Mouse (Mus musculus): Measurements from ENCODE around the gene Jkamp. TPM values are rescaled to one million over a fixed set of nuclear protein-coding genes. Genes with fewer than 3 reads are reported as not detected.
"Not testable (repeated sequence)": the region's sequence is repeated elsewhere in the genome, so short reads cannot be mapped to it uniquely, and the experiment has no call there.

The Jkamp gene
- 63.0 and 68.5 TPM in 2 replicates for polyA plus RNA-seq (2016; fragmentation: Nextera tagmentation; extraction: Ambion mirVana)

DNA sequence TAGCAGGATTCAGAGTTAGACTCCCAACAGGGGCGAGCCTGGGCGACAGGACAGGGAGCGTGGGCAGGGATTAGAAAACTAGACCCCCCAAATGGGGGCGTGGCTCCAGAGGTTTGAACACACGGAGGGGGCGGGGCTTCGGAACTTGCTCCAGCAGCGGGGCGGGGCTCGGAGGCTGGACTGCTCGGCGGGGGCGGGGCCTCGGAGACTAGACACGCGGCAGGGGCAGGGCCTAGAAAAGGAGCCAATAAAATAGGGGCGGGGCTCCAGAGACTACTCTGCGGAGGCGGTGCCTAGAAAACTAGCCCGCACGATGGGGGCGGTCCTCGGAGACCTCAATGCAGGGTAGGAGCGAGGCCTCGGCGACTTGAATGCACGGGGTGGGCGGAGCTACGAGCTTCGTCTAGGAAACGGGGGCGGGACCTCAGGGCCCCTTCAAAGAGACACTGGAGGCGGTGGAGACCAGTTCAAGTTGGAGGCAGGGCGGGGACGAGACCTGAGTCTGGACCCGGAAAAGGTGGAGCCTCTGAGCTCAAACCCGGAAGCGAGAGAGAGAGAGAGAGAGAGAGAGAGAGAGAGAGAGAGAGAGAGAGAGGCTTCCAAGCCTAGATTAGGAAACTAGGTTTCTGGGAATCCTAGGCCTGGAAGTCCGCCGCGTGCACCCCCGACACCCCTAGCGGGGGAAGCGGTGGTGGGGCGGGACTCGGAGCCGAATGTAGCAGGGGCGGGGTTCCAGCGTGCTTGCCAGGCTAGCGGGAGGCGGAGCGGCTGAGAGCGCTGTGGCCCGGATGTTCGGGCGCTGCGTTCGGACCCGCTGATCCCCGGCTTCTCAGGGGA is at the start of gene Jkamp, which contains the start of gene L3hypdh:
Gene Jkamp, plus strand, starts transcription at position 261 of the 837 bp plus-strand sequence.
Gene L3hypdh, minus strand, starts transcription at position 111 of the 837 bp plus-strand sequence.
- no peaks in the 10 kb centered on the region for H3K9me3 ChIP-seq (replicated peaks)
- ATAC-seq (ENCODE audit: insufficient number of reproducible peaks, low FRiP score): peak; percentile 96
- peak within 1 kb of the TSS; percentile 73 for H3K4me2 ChIP-seq
- H3K27me3 ChIP-seq (replicated peaks): no peaks in the 10 kb centered on the region
- peak within 1 kb of the TSS; percentile 93 for H3K27ac ChIP-seq (ENCODE audit: poor library complexity, severe bottlenecking)
- H3K4me1 ChIP-seq (replicated peaks): peaks cover 26% of the 10 kb centered on the region
- 3% methylated on average over 60 of the region's 60 CpGs for WGBS
- peak within 1 kb of the TSS; percentile 78 for H3K9ac ChIP-seq
- peaks cover 7% of the 10 kb centered on the region for H3K36me3 ChIP-seq
- H3K4me3 ChIP-seq: peak within 1 kb of the TSS; percentile 67

DNA sequence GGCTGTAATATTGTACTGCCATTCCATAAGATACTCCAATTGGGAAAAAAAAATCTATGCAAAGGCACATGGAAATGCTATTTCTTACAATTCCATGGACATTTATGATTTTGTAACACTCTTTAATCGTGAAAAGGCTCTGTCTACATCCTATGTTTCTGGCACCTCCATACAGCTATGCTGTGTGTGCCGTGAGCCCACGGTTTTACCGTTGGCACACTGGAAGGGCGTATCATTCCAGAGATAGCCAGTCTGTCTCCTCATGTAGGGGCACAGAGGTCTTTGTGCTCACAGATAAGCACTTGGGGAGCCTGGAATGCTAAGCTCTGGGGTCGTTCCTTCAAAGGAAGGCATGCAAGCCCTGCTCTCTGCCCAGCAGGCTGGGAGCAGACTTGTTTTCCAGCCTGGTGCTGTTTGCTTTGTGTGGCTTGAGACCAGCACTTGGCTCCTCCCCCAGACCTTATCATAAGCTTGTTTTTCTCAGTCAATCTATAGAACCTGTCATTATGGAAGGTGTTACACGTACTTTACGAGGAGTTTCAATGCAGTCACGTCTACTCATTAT is 49.2 kb upstream of the Jkamp start:
- Histone ChIP-seq H3K27ac (ENCODE audit: poor library complexity, severe bottlenecking) (peak overlapping the region; percentile 77), H3K9ac (no peak overlapping the region; the same call in 1 of the 2 replicates), H3K36me3 (no peaks in the 10 kb centered on the region), H3K4me3 (no peak overlapping the region), H3K4me2 (no peak overlapping the region), H3K9me3 (replicated peaks) (peaks cover 4% of the 10 kb centered on the region; the same call in 1 of the 2 replicates), H3K27me3 (replicated peaks) (no peaks in the 10 kb centered on the region), H3K4me1 (replicated peaks) (peaks cover 41% of the 10 kb centered on the region)
- WGBS: 14% methylated on average over 9 of the region's 9 CpGs
- 0 out of 2 replicates have a peak, but pooled peaks have one; percentile 57 for ATAC-seq (ENCODE audit: insufficient number of reproducible peaks, low FRiP score)

DNA sequence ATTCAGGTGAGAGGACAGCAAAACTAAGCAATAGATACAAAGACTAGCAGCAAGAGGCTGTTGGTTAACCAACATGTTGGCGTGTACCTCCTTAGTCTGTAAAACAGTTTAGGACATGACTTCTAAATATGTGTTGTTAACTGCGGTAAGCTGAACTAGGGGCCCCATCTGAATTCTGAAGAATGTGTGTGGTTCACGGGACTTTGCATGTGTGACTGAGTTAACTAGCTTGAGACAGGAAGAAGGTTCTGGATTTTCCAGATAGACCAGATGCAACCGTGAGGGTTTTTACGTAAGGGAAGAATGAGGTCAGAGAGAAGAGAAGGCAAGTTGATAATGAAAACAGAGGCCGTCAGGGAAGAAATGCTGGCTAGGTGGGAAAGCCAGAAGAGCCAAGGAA is 48.3 kb upstream of the Jkamp start:
- H3K27ac ChIP-seq (ENCODE audit: poor library complexity, severe bottlenecking): peak overlapping the region; percentile 77; the same call in 1 of the 2 replicates
- H3K9me3 ChIP-seq (replicated peaks): peaks cover 4% of the 10 kb centered on the region; the same call in 1 of the 2 replicates
- ATAC-seq (ENCODE audit: insufficient number of reproducible peaks, low FRiP score): no peak
- H3K9ac ChIP-seq: no peak overlapping the region
- H3K4me3 ChIP-seq: no peak overlapping the region
- 56% methylated on average over 6 of the region's 6 CpGs for WGBS
- no peaks in the 10 kb centered on the region for H3K27me3 ChIP-seq (replicated peaks)
- no peaks in the 10 kb centered on the region for H3K36me3 ChIP-seq
- H3K4me1 ChIP-seq (replicated peaks): peaks cover 35% of the 10 kb centered on the region
- H3K4me2 ChIP-seq: no peak overlapping the region

DNA sequence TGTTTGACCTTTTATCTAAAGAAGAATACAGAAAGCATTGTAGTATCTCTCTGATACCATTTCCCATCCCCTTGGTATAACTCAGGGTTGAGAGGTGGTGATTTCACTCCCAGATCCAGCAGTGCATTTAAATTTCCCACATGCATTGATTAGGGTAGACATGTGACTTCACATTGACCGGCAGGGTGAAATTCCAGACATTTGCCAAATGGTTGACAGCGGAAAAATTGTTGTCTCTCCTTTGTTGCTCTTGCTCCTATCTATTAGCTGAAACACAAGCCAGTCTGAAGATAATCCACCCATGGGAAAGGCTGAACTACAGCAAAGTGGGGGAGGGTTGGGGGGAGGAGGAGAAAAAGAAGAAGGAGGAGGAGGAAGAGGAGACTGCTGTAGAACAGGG is 46.5 kb upstream of the Jkamp start:
- Histone ChIP-seq H3K27me3 (replicated peaks) (no peaks in the 10 kb centered on the region), H3K27ac (ENCODE audit: poor library complexity, severe bottlenecking) (no peak overlapping the region), H3K9me3 (replicated peaks) (peaks cover 4% of the 10 kb centered on the region; the same call in 1 of the 2 replicates), H3K4me1 (replicated peaks) (peaks cover 35% of the 10 kb centered on the region), H3K4me2 (no peak overlapping the region), H3K9ac (no peak overlapping the region), H3K36me3 (no peaks in the 10 kb centered on the region), H3K4me3 (no peak overlapping the region)
- 15% methylated on average over 2 of the region's 2 CpGs for WGBS
- ATAC-seq (ENCODE audit: insufficient number of reproducible peaks, low FRiP score): no peak

DNA sequence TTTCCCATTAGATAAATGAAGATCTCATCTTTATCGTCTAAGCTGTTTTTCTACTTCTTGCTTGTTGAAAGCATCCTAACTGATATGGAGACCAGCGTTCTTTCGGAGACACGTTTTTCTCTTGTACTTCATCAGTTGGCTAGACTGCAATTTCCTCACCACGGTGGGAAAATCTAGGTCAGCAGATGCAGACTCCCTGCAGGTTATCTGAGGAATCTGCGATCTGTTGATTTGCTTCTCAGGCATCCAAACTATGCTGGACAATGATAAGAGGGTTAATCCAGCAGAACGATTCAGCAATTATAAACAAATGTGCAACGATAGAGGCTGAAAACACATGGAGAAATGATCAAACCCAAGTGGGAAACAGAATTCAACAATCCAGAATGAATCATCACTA is 45.9 kb upstream of the Jkamp start:
- no peak overlapping the region for H3K4me3 ChIP-seq
- no peak overlapping the region for H3K9ac ChIP-seq
- 0 out of 2 replicates have a peak overlapping the region, but pooled peaks have one; percentile 13 for H3K27ac ChIP-seq (ENCODE audit: poor library complexity, severe bottlenecking)
- peaks cover 35% of the 10 kb centered on the region for H3K4me1 ChIP-seq (replicated peaks)
- 22% methylated on average over 8 of the region's 8 CpGs for WGBS
- no peak for ATAC-seq (ENCODE audit: insufficient number of reproducible peaks, low FRiP score)
- H3K27me3 ChIP-seq (replicated peaks): no peaks in the 10 kb centered on the region
- H3K36me3 ChIP-seq: no peaks in the 10 kb centered on the region
- H3K4me2 ChIP-seq: no peak overlapping the region
- H3K9me3 ChIP-seq (replicated peaks): peaks cover 4% of the 10 kb centered on the region; the same call in 1 of the 2 replicates

DNA sequence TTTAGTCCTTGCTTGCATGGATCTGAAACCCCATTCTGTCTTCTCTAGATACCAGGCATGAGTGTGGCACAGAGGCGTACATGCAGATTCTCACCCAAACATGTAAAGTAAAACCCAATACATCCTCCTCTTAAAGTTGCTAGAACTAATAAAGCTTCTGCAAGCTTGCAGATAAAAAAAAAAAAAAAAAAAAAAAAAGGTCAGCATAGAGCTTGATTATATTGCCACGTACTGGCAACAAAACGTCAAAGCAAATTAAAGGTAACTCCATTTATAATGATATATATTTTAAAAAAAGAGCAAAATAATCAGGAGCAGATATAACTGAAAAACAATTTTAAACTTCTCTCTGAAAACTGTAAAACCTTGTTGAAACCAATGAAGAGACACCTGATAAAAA is 44.2 kb upstream of the Jkamp start:
- Histone ChIP-seq H3K36me3 (no peaks in the 10 kb centered on the region), H3K9ac (no peak overlapping the region), H3K9me3 (replicated peaks) (peaks cover 9% of the 10 kb centered on the region; the same call in 1 of the 2 replicates), H3K27ac (ENCODE audit: poor library complexity, severe bottlenecking) (no peak overlapping the region), H3K4me2 (no peak overlapping the region), H3K4me1 (replicated peaks) (peaks cover 33% of the 10 kb centered on the region), H3K4me3 (no peak overlapping the region), H3K27me3 (replicated peaks) (no peaks in the 10 kb centered on the region)
- ATAC-seq (ENCODE audit: insufficient number of reproducible peaks, low FRiP score): no peak
- 86% methylated on average over 3 of the region's 3 CpGs for WGBS

DNA sequence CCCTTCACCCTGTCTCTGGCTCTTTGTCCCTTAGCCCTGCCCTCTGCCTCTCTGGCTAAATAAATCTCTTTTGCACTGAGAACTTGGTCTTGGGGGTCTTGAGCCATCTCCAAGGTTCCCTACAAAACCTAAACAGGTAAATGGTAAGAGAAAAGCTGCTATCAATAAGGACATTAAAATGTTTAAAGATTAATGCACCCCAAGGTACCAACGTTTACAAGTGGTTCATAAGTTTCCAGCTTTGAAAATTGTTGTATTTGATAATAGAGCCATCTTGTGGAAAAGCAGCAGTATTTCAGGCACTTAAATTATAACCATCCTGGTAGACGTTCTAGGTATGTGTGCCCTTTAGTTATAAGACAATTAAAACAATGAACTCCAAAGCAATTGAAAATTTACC is 37.9 kb upstream of the Jkamp start:
- H3K9ac ChIP-seq: no peak overlapping the region
- WGBS: 6% methylated on average over 2 of the region's 2 CpGs
- no peak overlapping the region for H3K4me2 ChIP-seq
- no peaks in the 10 kb centered on the region for H3K27me3 ChIP-seq (replicated peaks)
- no peak overlapping the region for H3K4me3 ChIP-seq
- no peak overlapping the region for H3K27ac ChIP-seq (ENCODE audit: poor library complexity, severe bottlenecking)
- 0 out of 2 replicates have a peak, but pooled peaks cover 2% of the 10 kb centered on the region for H3K4me1 ChIP-seq (replicated peaks)
- no peak for ATAC-seq (ENCODE audit: insufficient number of reproducible peaks, low FRiP score)
- H3K36me3 ChIP-seq: no peaks in the 10 kb centered on the region
- peaks cover 9% of the 10 kb centered on the region; the same call in 1 of the 2 replicates for H3K9me3 ChIP-seq (replicated peaks)

DNA sequence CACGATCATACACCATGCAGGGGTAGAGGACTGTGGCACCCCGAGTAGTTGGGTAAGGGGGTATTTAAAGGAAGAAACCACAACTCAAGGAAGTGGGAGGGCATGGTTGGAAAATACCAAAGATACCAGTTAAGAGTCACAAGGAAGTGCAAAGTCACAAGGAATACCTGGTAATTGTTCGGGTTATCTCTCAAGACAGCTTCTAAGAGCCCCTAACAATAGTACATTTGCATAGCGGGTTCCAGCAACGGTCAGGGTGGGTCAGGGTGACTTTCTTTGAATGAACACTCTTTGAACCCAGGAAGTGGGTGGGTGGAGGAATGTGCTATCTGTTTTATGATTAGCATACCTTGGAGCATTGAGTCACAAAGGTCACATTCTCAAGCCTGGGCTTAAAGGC is 35.2 kb upstream of the Jkamp start:
- H3K9me3 ChIP-seq (replicated peaks); H3K4me2 ChIP-seq; H3K9ac ChIP-seq; ATAC-seq (ENCODE audit: insufficient number of reproducible peaks, low FRiP score); H3K27me3 ChIP-seq (replicated peaks); H3K27ac ChIP-seq (ENCODE audit: poor library complexity, severe bottlenecking); H3K4me1 ChIP-seq (replicated peaks); H3K4me3 ChIP-seq; H3K36me3 ChIP-seq: not testable (repeated sequence)
- WGBS: 83% methylated on average over 5 of the region's 5 CpGs

DNA sequence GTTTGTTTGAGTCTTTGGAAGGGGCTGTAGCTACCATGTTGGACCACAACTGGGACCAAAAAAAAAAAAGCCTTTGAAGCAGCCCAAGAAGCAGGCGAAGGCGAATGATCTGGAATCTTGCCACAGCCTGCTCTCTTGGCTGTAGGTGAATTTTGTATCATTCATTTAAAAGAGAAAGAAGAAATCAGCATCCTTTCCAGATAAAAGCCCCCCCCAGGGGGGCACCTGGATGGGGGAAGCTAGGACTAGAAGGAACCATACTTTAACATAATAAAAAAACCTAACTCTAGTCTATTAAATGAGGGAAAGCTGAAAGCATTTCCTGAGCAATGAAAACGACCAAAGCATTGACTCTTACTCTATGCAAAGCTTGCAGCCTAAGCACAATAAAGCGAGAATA is 34.6 kb upstream of the Jkamp start:
- ATAC-seq (ENCODE audit: insufficient number of reproducible peaks, low FRiP score): no peak

DNA sequence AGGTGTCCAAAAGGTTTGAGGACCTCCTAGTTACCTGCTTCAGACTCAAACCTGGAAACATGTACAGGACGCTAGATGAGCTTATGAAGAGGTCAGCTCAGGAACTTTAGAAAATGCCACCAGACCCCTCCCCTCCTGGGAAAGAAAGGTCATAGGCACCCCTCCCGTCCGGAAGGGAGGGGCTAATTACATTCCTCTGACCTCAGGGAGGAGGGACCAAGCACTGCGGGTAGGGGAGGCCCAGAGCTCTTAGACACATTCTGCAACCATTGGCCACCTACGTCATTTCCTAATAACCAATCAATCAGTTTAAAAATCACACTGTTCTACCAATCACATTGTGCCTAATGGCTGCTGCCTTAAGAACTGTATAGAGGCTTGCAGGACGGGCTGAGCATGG is 32.8 kb upstream of the Jkamp start:
- Histone ChIP-seq H3K27me3 (replicated peaks) (no peaks in the 10 kb centered on the region), H3K4me3 (no peak overlapping the region), H3K4me1 (replicated peaks) (no peaks in the 10 kb centered on the region), H3K9ac (no peak overlapping the region), H3K27ac (ENCODE audit: poor library complexity, severe bottlenecking) (no peak overlapping the region), H3K9me3 (replicated peaks) (peaks cover 5% of the 10 kb centered on the region; the same call in 1 of the 2 replicates), H3K4me2 (no peak overlapping the region), H3K36me3 (no peaks in the 10 kb centered on the region)
- ATAC-seq (ENCODE audit: insufficient number of reproducible peaks, low FRiP score): no peak
- 73% methylated on average over 6 of the region's 6 CpGs for WGBS

More for the DNA sequence above, 34.6 kb upstream of the Jkamp start:
- H3K4me2 ChIP-seq: no peak overlapping the region
- no peaks in the 10 kb centered on the region for H3K36me3 ChIP-seq
- H3K9ac ChIP-seq: no peak overlapping the region
- H3K27ac ChIP-seq (ENCODE audit: poor library complexity, severe bottlenecking): no peak overlapping the region
- no peaks in the 10 kb centered on the region for H3K27me3 ChIP-seq (replicated peaks)
- 0 out of 2 replicates have a peak, but pooled peaks cover 2% of the 10 kb centered on the region for H3K4me1 ChIP-seq (replicated peaks)
- H3K4me3 ChIP-seq: no peak overlapping the region
- H3K9me3 ChIP-seq (replicated peaks): peaks cover 8% of the 10 kb centered on the region; the same call in 1 of the 2 replicates
- 82% methylated on average over 4 of the region's 4 CpGs for WGBS

DNA sequence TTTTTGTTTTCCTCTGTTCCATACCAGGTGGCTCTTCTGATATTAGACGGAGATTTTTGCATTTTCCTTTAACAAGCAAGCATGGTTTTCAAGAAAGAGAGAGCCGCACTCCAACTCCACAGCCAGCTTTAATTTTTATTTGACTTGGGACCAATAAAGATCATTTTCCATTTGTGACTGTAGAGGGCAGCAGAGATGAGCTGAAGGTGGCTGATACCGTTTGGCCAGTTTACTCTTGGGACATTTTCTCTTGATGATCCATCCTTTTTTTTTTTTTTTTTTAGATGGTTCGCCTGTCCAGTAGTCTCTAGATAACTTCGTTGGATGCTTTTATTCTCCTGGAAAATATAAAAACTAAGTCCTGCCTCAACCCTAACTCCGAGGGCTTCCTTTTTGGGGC is 32.1 kb upstream of the Jkamp start:
- no peak for ATAC-seq (ENCODE audit: insufficient number of reproducible peaks, low FRiP score)
- H3K27me3 ChIP-seq (replicated peaks): no peaks in the 10 kb centered on the region
- WGBS: 41% methylated on average over 6 of the region's 6 CpGs
- no peak overlapping the region for H3K9ac ChIP-seq
- no peak overlapping the region for H3K27ac ChIP-seq (ENCODE audit: poor library complexity, severe bottlenecking)
- H3K9me3 ChIP-seq (replicated peaks): peaks cover 5% of the 10 kb centered on the region; the same call in 1 of the 2 replicates
- H3K36me3 ChIP-seq: no peaks in the 10 kb centered on the region
- H3K4me3 ChIP-seq: no peak overlapping the region
- H3K4me2 ChIP-seq: no peak overlapping the region
- H3K4me1 ChIP-seq (replicated peaks): no peaks in the 10 kb centered on the region
